Mouse (Mus musculus) forebrain, embryonic 16.5 days (tissue): ENCODE data around the gene Krt90. TPM values are rescaled to one million over a fixed set of nuclear protein-coding genes. Genes with fewer than 3 reads are reported as not detected.
"Not testable (repeated sequence)": the region's sequence is repeated elsewhere in the genome, so short reads cannot be mapped to it uniquely, and the experiment has no call there.

ENCODE experiments used
- ATAC-seq: fragments of 200-750 bp; cut with Nextera tagmentation; 2 replicates; pipeline ENCODE4 v1.8.0; 2017; ENCODE audit warnings: mild to moderate bottlenecking, moderate library complexity
- H3K27ac ChIP-seq: fragments of 300-500 bp; sonication (generic); 2 replicates; pipeline ENCODE4 v1.5.1; 2014; ENCODE audit warnings: low read length, control low read depth
- H3K27me3 ChIP-seq: fragments of 300-500 bp; sonication (generic); replicated peaks from 2 replicates; pipeline ENCODE4 v1.6.1; 2014; ENCODE audit warnings: low read length; ENCODE audit not compliant: control insufficient read depth, insufficient read depth
- H3K36me3 ChIP-seq: fragments of 300-500 bp; sonication (generic); 2 replicates; pipeline ENCODE4 v1.6.1; 2014; ENCODE audit not compliant: control insufficient read depth, insufficient read depth
- H3K4me1 ChIP-seq: fragments of 300-500 bp; sonication (generic); replicated peaks from 2 replicates; pipeline ENCODE4 v1.6.1; 2014; ENCODE audit warnings: low read length; ENCODE audit not compliant: control insufficient read depth, insufficient read depth
- H3K4me2 ChIP-seq: fragments of 300-500 bp; sonication (generic); 2 replicates; pipeline ENCODE4 v1.6.1; 2014; ENCODE audit warnings: mild to moderate bottlenecking, low read length, control low read depth
- H3K4me3 ChIP-seq: fragments of 300-500 bp; sonication (generic); replicated peaks from 2 replicates; pipeline ENCODE4 v1.5.1; 2014; ENCODE audit warnings: mild to moderate bottlenecking, low read length, control low read depth
- H3K9ac ChIP-seq: fragments of 300-500 bp; sonication (generic); replicated peaks from 2 replicates; pipeline ENCODE4 v1.6.1; 2014; ENCODE audit warnings: low read depth, low read length, control low read depth
- H3K9me3 ChIP-seq: fragments of 300-500 bp; sonication (generic); 2 replicates; pipeline ENCODE4 v1.6.1; 2016; ENCODE audit warnings: low read length; ENCODE audit not compliant: control insufficient read depth
- WGBS: fragments of 180-500 bp; shearing (Covaris S2); extraction: QIAGEN DNeasy Blood & Tissue Kit; methylation state at CpG from one replicate; pipeline ENCODE4 v1.1.7; 2014; 5-methylcytosine and 5-hydroxymethylcytosine counted together
- microRNA-seq: library from miRNA; unstranded; fragments of <30 nt; microRNA quantifications from one replicate; pipeline ENCODE4, GENCODE M21; 2017
- polyA plus RNA-seq: library from polyadenylated mRNA; unstranded; fragments of >200 nt; fragmentation: Nextera tagmentation; extraction: Ambion mirVana; gene quantifications from 2 replicates; pipeline ENCODE4 v1.2.1, GENCODE M21; 2015

Gene Krt90
- polyA plus RNA-seq, 1 experiment from 2014 or later, result 0.08 TPM

DNA sequence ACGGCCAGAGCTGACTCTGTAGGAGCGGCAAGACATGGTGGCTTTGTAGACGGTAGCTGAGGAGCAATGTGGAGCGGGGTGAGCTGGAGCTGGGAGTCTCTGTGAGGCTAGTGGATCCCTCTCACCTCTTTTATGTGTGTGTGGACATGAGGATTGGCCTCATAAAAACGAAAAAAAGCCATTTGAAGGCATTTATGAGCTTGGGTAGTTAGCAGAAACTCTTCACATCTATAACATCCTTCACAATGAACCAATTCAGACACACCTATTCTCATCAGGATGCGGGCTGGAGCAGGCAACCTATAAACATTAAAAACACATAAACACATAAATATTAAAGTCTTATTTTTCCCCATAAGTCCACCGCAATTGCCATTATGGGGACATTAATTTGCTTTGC is 30.0 kb downstream of the Krt90 start, which contains the start of gene Krt84:
TSS of gene Krt84 (minus strand) at position 101 of the 400 bp plus-strand sequence.
- ATAC-seq, result no peak
- WGBS, result 83% methylated on average over 7 of the region's 7 CpGs
- no peaks in the 10 kb centered on the region for H3K27me3 ChIP-seq

DNA sequence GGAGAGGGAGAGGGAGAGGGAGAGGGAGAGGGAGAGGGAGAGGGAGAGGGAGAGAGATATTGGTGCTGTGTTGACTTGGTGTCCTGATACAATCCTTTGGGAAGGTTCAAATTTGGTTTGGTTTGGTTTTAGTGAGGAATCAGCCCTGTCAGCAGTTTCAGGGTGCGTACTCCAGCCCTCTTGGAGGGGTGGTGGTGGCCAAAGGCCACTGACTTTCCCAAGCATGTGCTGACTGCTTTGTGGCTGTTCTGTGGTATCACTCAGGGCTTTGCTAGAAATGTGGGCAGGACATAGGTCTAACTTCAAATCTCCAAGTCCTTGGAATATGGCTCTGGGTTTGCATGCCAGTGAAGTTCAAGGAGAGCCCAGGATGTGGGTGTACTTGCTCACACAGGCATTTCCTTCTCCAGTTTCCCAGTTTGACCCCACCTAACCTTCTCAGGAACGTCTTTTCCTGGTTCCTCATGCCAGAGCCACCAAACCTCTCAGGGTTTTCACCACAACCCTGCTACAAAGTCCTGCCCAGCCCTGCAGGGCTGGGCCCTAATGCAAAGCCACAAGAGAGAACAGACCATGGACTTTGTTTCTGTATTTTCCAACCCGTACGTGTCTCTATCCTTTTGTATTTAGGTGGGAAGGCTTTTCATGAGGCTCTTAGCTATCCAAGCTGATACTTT is 40.1 kb downstream of the Krt90 start:
- Histone ChIP-seq H3K4me3 (no peak overlapping the region), H3K27ac (no peak overlapping the region), H3K4me2 (no peak overlapping the region), H3K4me1 (no peaks in the 10 kb centered on the region), H3K27me3 (no peaks in the 10 kb centered on the region), H3K9me3 (no peaks in the 10 kb centered on the region), H3K9ac (no peak overlapping the region), H3K36me3 (no peaks in the 10 kb centered on the region)
- 72% methylated on average over 4 of the region's 4 CpGs for WGBS
- ATAC-seq, result no peak

More for the DNA sequence above, 30.0 kb downstream of the Krt90 start, which contains the start of gene Krt84:
- no peak within 1 kb of the TSS for H3K4me3 ChIP-seq
- no peaks in the 10 kb centered on the region for H3K36me3 ChIP-seq
- no peaks in the 10 kb centered on the region for H3K9me3 ChIP-seq
- H3K9ac ChIP-seq, result no peak within 1 kb of the TSS
- H3K27ac ChIP-seq, result no peak within 1 kb of the TSS
- no peaks in the 10 kb centered on the region for H3K4me1 ChIP-seq
- H3K4me2 ChIP-seq, result no peak within 1 kb of the TSS

DNA sequence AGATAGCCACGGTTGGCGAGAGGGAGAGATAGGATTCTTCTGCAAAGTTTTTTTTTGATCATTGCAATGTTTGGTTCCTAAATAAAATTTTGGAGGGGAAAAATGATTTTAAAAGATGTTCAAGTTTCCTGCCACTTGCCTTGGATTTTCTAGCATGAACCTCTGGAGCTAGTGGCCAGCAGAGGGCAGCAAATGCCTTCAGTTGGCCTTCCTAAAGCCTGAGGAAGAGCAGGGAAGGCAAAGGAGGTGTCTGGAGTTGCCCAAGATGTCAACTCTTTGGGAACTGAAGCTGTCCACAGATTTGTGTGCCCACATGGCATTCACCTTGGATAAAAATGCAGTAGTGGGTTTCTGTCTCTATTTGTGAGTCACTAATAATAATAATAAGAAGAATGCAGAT is 43.0 kb downstream of the Krt90 start:
- no peak overlapping the region for H3K4me3 ChIP-seq
- 13% methylated on average over 2 of the region's 2 CpGs for WGBS
- ATAC-seq, result no peak

DNA sequence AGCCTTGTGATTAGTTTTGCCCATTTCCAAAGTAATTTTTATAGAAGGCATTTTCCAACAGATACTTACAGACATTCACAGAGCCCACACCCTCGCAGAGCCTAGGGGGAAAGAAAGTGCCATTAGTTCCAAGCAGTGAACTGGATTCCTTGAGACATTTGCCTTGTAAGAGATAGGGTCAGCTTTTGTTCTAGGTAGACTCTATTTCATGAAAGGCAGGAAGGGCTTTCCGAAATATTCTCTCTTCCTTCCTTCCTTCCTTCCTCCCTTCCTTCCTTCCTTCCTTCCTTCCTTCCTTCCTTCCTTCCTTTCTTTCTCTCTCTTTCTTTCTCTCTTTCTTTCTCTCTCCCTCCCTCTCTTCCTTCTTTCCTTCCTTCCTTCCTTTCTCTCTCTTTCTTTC is 45.6 kb downstream of the Krt90 start, which contains the start of gene Gm49425:
TSS of gene Gm49425 (minus strand) at position 101 of the 400 bp plus-strand sequence.
- H3K27ac ChIP-seq, H3K4me3 ChIP-seq, H3K4me1 ChIP-seq, H3K9ac ChIP-seq, ATAC-seq, H3K4me2 ChIP-seq, H3K36me3 ChIP-seq, H3K9me3 ChIP-seq, H3K27me3 ChIP-seq: not testable (repeated sequence)
- 86% methylated on average over 2 of the region's 2 CpGs for WGBS

More for the DNA sequence above, 43.0 kb downstream of the Krt90 start:
- Histone ChIP-seq H3K9ac (no peak overlapping the region), H3K27ac (no peak overlapping the region), H3K4me2 (no peak overlapping the region), H3K4me1 (no peaks in the 10 kb centered on the region), H3K27me3 (no peaks in the 10 kb centered on the region), H3K9me3 (no peaks in the 10 kb centered on the region), H3K36me3 (no peaks in the 10 kb centered on the region)

DNA sequence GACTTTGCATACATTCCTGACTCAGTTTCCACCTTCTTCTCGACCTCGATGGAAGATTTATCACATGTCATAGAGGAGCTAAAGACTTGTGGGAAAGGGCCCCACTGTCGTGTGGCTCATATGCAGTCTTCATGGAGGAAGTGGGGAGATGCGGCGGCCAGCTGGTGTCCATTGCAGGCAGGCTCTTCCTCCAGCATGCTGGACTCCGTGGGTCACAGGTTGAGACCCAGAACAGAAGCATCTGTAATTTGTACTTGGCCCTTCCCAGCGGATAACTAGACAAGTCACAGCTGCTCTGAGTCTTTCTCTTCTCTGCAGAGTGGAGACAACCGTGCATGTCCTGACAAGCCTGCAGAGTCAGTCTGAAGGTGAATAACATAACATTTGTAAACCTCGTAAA is 54.5 kb downstream of the Krt90 start:
- Histone ChIP-seq H3K9ac (no peak overlapping the region), H3K27me3 (no peaks in the 10 kb centered on the region), H3K4me2 (no peak overlapping the region), H3K36me3 (no peaks in the 10 kb centered on the region), H3K4me3 (no peak overlapping the region), H3K9me3 (no peaks in the 10 kb centered on the region), H3K4me1 (no peaks in the 10 kb centered on the region), H3K27ac (no peak overlapping the region)
- no peak for ATAC-seq
- 85% methylated on average over 9 of the region's 9 CpGs for WGBS

DNA sequence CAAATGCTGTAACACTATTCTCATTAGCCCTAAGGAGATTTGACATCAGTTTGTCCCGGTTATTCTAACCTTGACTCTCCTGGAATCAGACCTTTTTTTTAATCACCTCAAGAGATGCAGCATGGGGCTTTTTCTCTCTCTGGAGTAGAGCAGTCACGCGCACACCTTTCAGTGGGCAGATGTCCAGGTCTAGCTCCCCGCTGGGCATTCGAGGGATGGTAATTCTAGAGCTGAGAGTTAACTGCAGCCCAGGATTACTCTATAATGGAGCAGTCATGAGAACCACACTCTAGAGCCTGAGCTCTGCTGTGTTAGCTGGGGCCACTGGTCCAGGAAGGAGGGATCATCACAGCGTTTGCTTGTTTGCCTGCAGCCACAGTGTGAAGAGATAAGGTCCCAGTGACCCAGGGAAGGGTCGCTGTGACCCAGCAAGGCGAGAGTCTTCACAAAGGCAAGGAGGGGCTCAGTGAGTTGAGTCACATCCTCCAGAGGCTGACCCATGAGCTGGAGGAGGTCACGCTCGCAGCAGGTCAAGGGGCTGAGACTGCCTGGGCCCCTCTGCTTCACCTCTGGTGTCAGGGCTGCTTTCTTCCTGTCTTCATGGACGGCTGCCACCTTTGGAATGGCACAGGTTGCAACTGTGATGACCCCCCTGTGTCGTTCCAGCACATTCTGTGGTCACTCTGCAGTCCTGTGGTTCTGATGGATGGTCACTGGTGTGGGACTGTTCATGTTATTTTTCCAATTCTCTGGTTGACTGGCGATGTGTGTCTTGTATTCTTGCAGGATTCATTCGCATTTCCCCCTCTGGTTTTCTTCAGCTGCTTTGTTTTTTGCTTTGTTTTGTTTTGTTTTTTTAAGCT is 55.6 kb downstream of the Krt90 start:
- H3K9me3 ChIP-seq, result no peaks in the 10 kb centered on the region
- H3K9ac ChIP-seq, result no peak overlapping the region
- WGBS, result 72% methylated on average over 14 of the region's 14 CpGs
- H3K4me2 ChIP-seq, result no peak overlapping the region
- H3K27me3 ChIP-seq, result no peaks in the 10 kb centered on the region
- H3K4me1 ChIP-seq, result no peaks in the 10 kb centered on the region
- ATAC-seq, result no peak
- H3K27ac ChIP-seq, result no peak overlapping the region
- H3K36me3 ChIP-seq, result no peaks in the 10 kb centered on the region
- H3K4me3 ChIP-seq, result no peak overlapping the region

Small RNA genes within 50 kb of the gene (microRNA-seq; reads per million reads assigned to microRNA genes)
- gene Gm44393 (not detected), gene Gm44460 (not detected)

Other genes starting within 250 kb of the Krt90 start
- 0.13 and 0.14 TPM in 2 replicates for gene Krt80, start 192.8 kb downstream of the Krt90 start, polyA plus RNA-seq
- 0.62 and 0.88 TPM in 2 replicates for gene Krt7, start 151.9 kb downstream of the Krt90 start, polyA plus RNA-seq
- gene Krt87, start 124.1 kb downstream of the Krt90 start, polyA plus RNA-seq, result 0.20 and 0.31 TPM in 2 replicates
- not detected in 2 replicates for gene Krt88, start 115.2 kb downstream of the Krt90 start, polyA plus RNA-seq
- not detected in 2 replicates for gene Krt81, start 99.2 kb downstream of the Krt90 start, polyA plus RNA-seq
- gene Krt86, start 89.5 kb downstream of the Krt90 start, polyA plus RNA-seq, result not detected in 2 replicates
- gene Krt83, start 71.4 kb downstream of the Krt90 start, polyA plus RNA-seq, result not detected in 2 replicates
- gene Gm49425, start 45.7 kb downstream of the Krt90 start, polyA plus RNA-seq, result not detected in 2 replicates
- gene Krt84, start 30.1 kb downstream of the Krt90 start, polyA plus RNA-seq, result not detected in 2 replicates
- not detected in 2 replicates for gene Krt82, start 12.3 kb downstream of the Krt90 start, polyA plus RNA-seq
- gene Krt75, start 11.0 kb upstream of the Krt90 start, polyA plus RNA-seq, result 0.10 TPM in 1 of 2 replicates, not detected in the other
- gene Gm5414, start 65.2 kb upstream of the Krt90 start, polyA plus RNA-seq, result not detected in 2 replicates
- not detected in 2 replicates for gene Gm5478, start 84.4 kb upstream of the Krt90 start, polyA plus RNA-seq
- gene Krt6b, start 117.3 kb upstream of the Krt90 start, polyA plus RNA-seq, result not detected in 2 replicates
- gene Krt6a, start 131.4 kb upstream of the Krt90 start, polyA plus RNA-seq, result 0.53 TPM in 1 of 2 replicates, not detected in the other
- 0.73 TPM in 1 of 2 replicates, not detected in the other for gene Krt5, start 149.9 kb upstream of the Krt90 start, polyA plus RNA-seq
- gene Krt71, start 180.2 kb upstream of the Krt90 start, polyA plus RNA-seq, result not detected in 2 replicates
- gene Krt72, start 223.5 kb upstream of the Krt90 start, polyA plus RNA-seq, result not detected in 2 replicates
- 0.41 and 0.80 TPM in 2 replicates for gene Krt73, start 239.4 kb upstream of the Krt90 start, polyA plus RNA-seq